Mouse (Mus musculus): ENCODE results near the gene 3110021N24Rik. TPM values are rescaled to one million over a fixed set of nuclear protein-coding genes. Genes with fewer than 3 reads are reported as not detected.

3110021N24Rik gene
- polyA plus RNA-seq, 1 experiment from 2014 or later, result 0.11 TPM

DNA sequence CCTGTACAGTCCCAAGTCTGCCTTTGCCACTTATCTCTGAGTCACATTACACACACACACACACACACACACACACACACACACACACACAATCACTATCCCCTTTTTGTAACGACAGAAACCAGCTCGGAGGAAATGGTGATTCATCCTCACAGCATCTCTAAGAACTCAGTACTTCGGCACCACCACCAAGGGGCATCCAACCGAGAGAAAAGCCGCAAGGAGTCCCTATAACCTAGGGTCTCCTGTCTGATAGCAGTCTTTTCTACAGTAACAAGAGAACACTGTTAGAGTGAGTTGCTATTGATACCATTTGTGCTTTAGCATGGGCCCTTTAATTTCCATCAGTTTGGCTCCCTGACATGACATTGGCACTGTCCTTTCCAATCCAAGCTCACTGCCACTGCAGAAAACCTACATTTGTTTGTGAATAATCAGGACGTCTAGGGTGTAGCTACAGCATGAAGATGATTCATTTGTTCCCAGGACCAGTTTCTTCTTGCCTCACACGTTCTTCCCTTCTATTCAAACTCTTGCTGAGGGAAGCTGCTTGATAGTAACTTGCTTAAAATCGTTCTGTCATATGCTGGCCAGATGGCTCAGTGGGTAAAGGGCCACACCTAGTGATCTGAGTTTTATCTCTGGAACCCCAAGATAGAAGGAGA, 63.1 kb downstream of the 3110021N24Rik start:
- Histone ChIP-seq H3K4me3 (ENCODE audit: low read depth, low read length) (no peak overlapping the region), H3K4me1 (ENCODE audit: control insufficient read depth, low read depth, low read length) (no peaks in the 10 kb centered on the region; the same call in 1 of the 2 replicates), H3K4me2 (ENCODE audit: low read depth, low read length) (no peak overlapping the region), H3K9me3 (replicated peaks; ENCODE audit: control insufficient read depth, low read length) (no peaks in the 10 kb centered on the region), H3K9ac (ENCODE audit: low read depth, low read length) (no peak overlapping the region), H3K36me3 (ENCODE audit: control insufficient read depth, insufficient read depth) (no peaks in the 10 kb centered on the region), H3K27me3 (ENCODE audit: control insufficient read depth, insufficient read depth, low read depth, low read length) (peaks cover 24% of the 10 kb centered on the region), H3K27ac (ENCODE audit: low read length) (no peak overlapping the region)
- WGBS (ENCODE audit: insufficient replicate concordance), result 25% methylated on average over 8 of the region's 8 CpGs
- no peak for ATAC-seq (ENCODE audit: low read depth)

DNA sequence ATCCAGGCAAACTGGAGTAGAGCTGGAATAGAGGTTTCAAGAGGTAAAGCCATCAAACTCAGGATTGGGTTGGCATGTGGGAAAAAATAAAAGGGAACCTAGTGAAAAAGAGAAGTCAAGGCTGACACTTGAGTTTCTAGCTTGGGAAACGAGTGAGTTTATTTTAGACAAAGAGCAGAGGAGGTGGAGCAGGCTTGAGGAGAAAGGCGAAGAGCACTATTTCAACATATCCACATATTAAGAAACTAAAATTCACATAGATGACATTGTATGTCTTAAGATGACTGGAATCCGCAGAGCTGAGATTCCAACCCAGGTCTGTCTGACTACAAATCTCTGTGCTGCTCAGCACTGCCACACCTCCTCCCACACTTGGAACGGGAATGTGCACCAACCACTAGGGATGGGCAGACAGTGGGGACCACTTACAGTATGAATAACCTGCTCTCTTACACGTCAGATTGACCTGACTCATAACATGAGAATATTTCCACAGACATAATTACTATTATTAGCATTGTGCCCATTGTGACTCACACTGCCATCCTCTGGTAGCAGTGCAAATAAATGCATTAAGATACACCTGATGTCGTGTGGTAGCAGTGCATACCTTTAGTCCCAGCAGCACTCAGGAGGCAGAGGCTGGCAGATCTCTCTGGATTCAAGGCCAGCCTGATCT, 69.9 kb downstream of the 3110021N24Rik start:
- no peak overlapping the region for H3K4me3 ChIP-seq (ENCODE audit: low read depth, low read length)
- no peak for ATAC-seq (ENCODE audit: low read depth)
- H3K27me3 ChIP-seq (ENCODE audit: control insufficient read depth, insufficient read depth, low read depth, low read length), result no peaks in the 10 kb centered on the region
- WGBS (ENCODE audit: insufficient replicate concordance), result 39% methylated on average over 6 of the region's 6 CpGs
- no peaks in the 10 kb centered on the region for H3K4me1 ChIP-seq (ENCODE audit: control insufficient read depth, low read depth, low read length)
- H3K4me2 ChIP-seq (ENCODE audit: low read depth, low read length), result no peak overlapping the region
- no peak overlapping the region for H3K9ac ChIP-seq (ENCODE audit: low read depth, low read length)
- H3K27ac ChIP-seq (ENCODE audit: low read length), result no peak overlapping the region
- H3K9me3 ChIP-seq (replicated peaks; ENCODE audit: control insufficient read depth, low read length), result no peaks in the 10 kb centered on the region
- no peaks in the 10 kb centered on the region for H3K36me3 ChIP-seq (ENCODE audit: control insufficient read depth, insufficient read depth)

DNA sequence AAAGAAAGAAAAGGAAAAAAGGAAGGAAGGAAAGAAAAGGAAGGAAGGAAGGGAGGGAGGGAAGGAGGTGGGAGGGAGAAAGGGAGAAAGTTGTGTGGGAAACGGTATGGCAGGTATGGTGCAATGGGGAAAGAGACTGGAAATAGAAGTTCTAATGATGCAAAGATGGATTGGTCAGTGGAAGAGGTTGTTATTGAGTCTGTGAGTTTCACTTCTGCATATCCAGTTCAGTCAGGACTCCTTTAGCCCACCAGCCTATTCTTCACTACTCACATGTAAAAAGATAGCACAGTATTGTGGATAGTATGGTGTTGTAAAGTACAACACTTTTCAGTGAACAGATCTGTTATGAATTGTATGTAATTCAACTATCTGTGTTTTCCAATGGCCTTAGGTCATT, 71.1 kb downstream of the 3110021N24Rik start:
- Histone ChIP-seq H3K9me3 (replicated peaks; ENCODE audit: control insufficient read depth, low read length) (no peaks in the 10 kb centered on the region), H3K4me1 (ENCODE audit: control insufficient read depth, low read depth, low read length) (no peaks in the 10 kb centered on the region), H3K4me3 (ENCODE audit: low read depth, low read length) (no peak overlapping the region), H3K36me3 (ENCODE audit: control insufficient read depth, insufficient read depth) (no peaks in the 10 kb centered on the region), H3K9ac (ENCODE audit: low read depth, low read length) (no peak overlapping the region), H3K27ac (ENCODE audit: low read length) (no peak overlapping the region), H3K27me3 (ENCODE audit: control insufficient read depth, insufficient read depth, low read depth, low read length) (no peaks in the 10 kb centered on the region), H3K4me2 (ENCODE audit: low read depth, low read length) (no peak overlapping the region)
- WGBS (ENCODE audit: insufficient replicate concordance), result 29% methylated on average over 1 of the region's 1 CpGs
- ATAC-seq (ENCODE audit: low read depth), result no peak

DNA sequence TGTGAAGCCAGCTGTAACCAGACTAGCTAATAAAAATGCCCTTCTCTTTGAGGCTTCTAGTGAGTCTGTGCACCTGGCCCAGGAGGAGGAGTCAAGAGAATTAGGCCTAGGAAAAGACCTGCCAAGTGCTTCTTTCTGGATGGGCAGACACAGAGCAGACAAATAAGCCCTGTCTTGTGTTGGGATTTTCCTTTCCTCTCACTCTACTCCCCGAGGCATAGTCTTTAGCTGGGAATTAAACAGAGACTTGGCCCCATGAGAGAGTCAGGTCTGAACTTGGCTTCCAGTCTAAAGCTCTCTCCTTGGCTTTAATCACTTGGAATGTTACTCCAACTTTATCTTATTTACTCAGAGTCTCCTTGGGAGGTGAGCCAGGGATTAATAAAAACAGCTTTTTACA, 74.5 kb downstream of the 3110021N24Rik start:
- WGBS (ENCODE audit: insufficient replicate concordance), result 30% methylated on average over 1 of the region's 1 CpGs
- Histone ChIP-seq H3K4me3 (ENCODE audit: low read depth, low read length) (no peak overlapping the region), H3K9me3 (replicated peaks; ENCODE audit: control insufficient read depth, low read length) (no peaks in the 10 kb centered on the region), H3K36me3 (ENCODE audit: control insufficient read depth, insufficient read depth) (no peaks in the 10 kb centered on the region), H3K9ac (ENCODE audit: low read depth, low read length) (no peak overlapping the region), H3K4me1 (ENCODE audit: control insufficient read depth, low read depth, low read length) (no peaks in the 10 kb centered on the region), H3K4me2 (ENCODE audit: low read depth, low read length) (no peak overlapping the region), H3K27ac (ENCODE audit: low read length) (no peak overlapping the region), H3K27me3 (ENCODE audit: control insufficient read depth, insufficient read depth, low read depth, low read length) (no peaks in the 10 kb centered on the region)
- no peak for ATAC-seq (ENCODE audit: low read depth)

DNA sequence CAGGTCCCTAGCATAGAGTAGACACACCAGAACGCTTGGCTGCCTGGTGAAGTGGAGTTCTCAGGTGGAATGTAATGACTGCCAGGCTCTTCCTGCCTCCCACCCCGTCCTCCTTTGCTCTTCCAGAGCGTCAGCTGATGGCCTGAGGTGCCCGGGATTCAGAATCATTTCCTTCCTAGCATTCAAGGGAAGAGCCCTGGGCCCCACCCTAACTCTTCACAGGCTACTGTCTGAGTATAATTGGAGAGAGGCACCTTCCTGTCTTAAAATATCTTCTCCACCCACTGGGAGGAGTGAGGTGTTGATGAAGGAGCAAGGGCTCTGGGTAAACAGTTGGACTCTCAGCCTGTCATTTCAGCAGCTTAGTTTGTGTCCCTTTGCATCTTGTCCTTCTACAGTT, 77.3 kb downstream of the 3110021N24Rik start:
- H3K9me3 ChIP-seq (replicated peaks; ENCODE audit: control insufficient read depth, low read length), result no peaks in the 10 kb centered on the region
- no peak overlapping the region for H3K27ac ChIP-seq (ENCODE audit: low read length)
- H3K4me3 ChIP-seq (ENCODE audit: low read depth, low read length), result no peak overlapping the region
- H3K4me1 ChIP-seq (ENCODE audit: control insufficient read depth, low read depth, low read length), result no peaks in the 10 kb centered on the region
- 37% methylated on average over 4 of the region's 4 CpGs for WGBS (ENCODE audit: insufficient replicate concordance)
- ATAC-seq (ENCODE audit: low read depth), result no peak
- no peak overlapping the region for H3K9ac ChIP-seq (ENCODE audit: low read depth, low read length)
- H3K4me2 ChIP-seq (ENCODE audit: low read depth, low read length), result no peak overlapping the region
- H3K27me3 ChIP-seq (ENCODE audit: control insufficient read depth, insufficient read depth, low read depth, low read length), result no peaks in the 10 kb centered on the region
- no peaks in the 10 kb centered on the region for H3K36me3 ChIP-seq (ENCODE audit: control insufficient read depth, insufficient read depth)

DNA sequence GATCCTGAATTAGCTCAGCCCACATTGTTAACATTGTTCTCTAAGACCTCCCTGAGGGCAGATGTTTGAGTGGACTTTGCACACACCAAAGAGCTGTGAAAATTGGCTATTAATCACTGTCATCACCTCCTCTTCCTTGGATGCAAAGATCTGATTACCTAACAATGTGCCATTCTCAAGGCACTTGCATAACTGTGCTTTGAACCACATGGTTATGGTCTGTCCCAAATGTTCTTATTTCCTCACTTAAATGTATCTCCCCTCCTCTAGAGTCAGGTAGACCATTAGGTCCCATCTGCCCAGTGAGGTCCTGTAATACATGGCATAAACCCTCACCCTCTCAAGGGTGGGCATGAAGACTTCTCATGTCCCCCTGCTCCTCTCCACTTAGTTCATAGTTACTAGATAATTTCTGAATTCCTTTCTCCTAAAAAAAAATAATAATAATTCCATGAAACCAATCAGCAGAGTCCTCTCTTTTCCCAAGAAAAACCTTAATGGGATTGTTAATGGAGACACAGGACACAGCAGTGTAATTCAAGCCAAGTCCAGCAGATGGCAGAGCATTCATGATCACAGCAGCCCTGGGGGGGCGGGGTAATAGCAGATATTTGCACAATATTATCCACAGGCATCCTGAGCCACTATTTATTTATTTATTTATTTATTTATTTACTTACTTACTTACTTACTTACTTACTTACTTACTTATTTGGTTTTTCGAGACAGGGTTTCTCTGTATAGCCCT, 78.8 kb downstream of the 3110021N24Rik start:
- Histone ChIP-seq H3K4me3 (ENCODE audit: low read depth, low read length) (no peak overlapping the region), H3K27me3 (ENCODE audit: control insufficient read depth, insufficient read depth, low read depth, low read length) (no peaks in the 10 kb centered on the region), H3K9me3 (replicated peaks; ENCODE audit: control insufficient read depth, low read length) (no peaks in the 10 kb centered on the region), H3K4me2 (ENCODE audit: low read depth, low read length) (no peak overlapping the region), H3K27ac (ENCODE audit: low read length) (no peak overlapping the region), H3K9ac (ENCODE audit: low read depth, low read length) (no peak overlapping the region), H3K36me3 (ENCODE audit: control insufficient read depth, insufficient read depth) (no peaks in the 10 kb centered on the region), H3K4me1 (ENCODE audit: control insufficient read depth, low read depth, low read length) (no peaks in the 10 kb centered on the region)
- ATAC-seq (ENCODE audit: low read depth), result no peak
- WGBS (ENCODE audit: insufficient replicate concordance), result 24% methylated on average over 2 of the region's 2 CpGs

DNA sequence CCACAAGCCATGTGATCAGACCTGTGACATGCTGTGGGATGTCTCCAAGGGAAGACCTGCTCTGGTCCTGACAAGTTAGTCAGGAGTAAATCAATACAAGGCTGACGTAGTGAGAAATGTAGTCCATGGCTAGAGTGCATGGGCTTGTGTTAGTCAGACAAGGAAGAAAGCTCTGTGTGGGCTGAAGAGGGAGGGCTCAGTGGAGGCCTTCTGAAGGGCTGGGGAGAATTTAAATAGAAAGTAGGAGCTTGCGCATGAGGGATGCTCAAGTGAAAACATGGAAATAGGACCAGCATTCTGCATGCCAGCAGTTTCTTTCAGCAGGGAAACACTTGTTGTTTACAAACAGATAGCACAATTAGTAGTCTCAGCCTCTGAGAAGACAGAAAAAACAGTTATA, 84.1 kb downstream of the 3110021N24Rik start:
- H3K9ac ChIP-seq (ENCODE audit: low read depth, low read length), result no peak overlapping the region
- H3K27me3 ChIP-seq (ENCODE audit: control insufficient read depth, insufficient read depth, low read depth, low read length), result no peaks in the 10 kb centered on the region
- no peak overlapping the region for H3K4me2 ChIP-seq (ENCODE audit: low read depth, low read length)
- no peak overlapping the region for H3K27ac ChIP-seq (ENCODE audit: low read length)
- no peaks in the 10 kb centered on the region for H3K36me3 ChIP-seq (ENCODE audit: control insufficient read depth, insufficient read depth)
- no peak overlapping the region for H3K4me3 ChIP-seq (ENCODE audit: low read depth, low read length)
- no peaks in the 10 kb centered on the region for H3K9me3 ChIP-seq (replicated peaks; ENCODE audit: control insufficient read depth, low read length)
- WGBS (ENCODE audit: insufficient replicate concordance), result 64% methylated on average over 2 of the region's 2 CpGs
- ATAC-seq (ENCODE audit: low read depth), result no peak
- no peaks in the 10 kb centered on the region for H3K4me1 ChIP-seq (ENCODE audit: control insufficient read depth, low read depth, low read length)

DNA sequence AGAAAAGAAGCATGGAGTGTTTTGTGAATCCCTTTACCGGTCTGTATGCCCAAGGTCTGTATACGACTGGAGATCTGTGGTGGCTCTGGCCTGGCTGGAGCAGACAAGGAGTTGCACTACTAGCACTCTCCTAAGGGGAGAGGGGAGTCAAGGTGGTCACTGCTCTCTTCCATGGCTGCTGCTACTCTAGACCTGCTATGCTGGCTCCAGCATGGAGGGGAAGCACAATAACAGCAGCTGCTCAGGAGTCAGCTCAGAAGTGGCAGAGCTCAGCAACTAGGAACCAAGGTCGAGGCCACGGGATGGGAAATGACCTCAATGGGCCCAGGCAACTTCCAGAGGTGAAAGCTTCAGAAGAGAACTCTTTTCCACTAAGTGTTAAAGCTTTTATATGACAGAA, 91.7 kb downstream of the 3110021N24Rik start:
- Histone ChIP-seq H3K27ac (ENCODE audit: low read length) (no peak overlapping the region), H3K9me3 (replicated peaks; ENCODE audit: control insufficient read depth, low read length) (no peaks in the 10 kb centered on the region), H3K4me2 (ENCODE audit: low read depth, low read length) (no peak overlapping the region), H3K27me3 (ENCODE audit: control insufficient read depth, insufficient read depth, low read depth, low read length) (no peaks in the 10 kb centered on the region), H3K36me3 (ENCODE audit: control insufficient read depth, insufficient read depth) (peaks cover 6% of the 10 kb centered on the region; the same call in 1 of the 2 replicates), H3K4me1 (ENCODE audit: control insufficient read depth, low read depth, low read length) (no peaks in the 10 kb centered on the region), H3K9ac (ENCODE audit: low read depth, low read length) (no peak overlapping the region), H3K4me3 (ENCODE audit: low read depth, low read length) (no peak overlapping the region)
- no peak for ATAC-seq (ENCODE audit: low read depth)
- WGBS (ENCODE audit: insufficient replicate concordance), result 57% methylated on average over 4 of the region's 4 CpGs

DNA sequence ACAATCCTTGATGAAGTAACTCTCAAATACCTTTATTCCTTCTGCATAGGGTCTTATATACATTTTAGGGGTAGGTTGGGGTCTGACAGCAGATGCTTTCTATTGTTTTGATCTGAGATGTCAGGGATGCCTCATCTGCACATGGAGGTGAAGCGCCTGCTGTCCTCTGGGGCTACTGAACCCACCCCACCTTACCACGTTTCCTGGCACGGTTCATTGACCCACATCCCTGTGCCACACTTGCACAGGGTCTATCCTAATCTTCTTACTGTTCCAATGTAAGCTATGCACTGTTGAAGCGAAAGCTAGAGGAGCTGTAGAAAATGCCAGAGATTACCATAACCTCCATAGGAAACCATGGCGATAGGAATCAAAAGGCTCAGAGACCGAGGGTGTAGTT, 92.1 kb downstream of the 3110021N24Rik start:
- H3K4me1 ChIP-seq (ENCODE audit: control insufficient read depth, low read depth, low read length), result no peaks in the 10 kb centered on the region
- no peak overlapping the region for H3K4me3 ChIP-seq (ENCODE audit: low read depth, low read length)
- no peak overlapping the region for H3K27ac ChIP-seq (ENCODE audit: low read length)
- ATAC-seq (ENCODE audit: low read depth), result no peak
- no peaks in the 10 kb centered on the region for H3K9me3 ChIP-seq (replicated peaks; ENCODE audit: control insufficient read depth, low read length)
- H3K36me3 ChIP-seq (ENCODE audit: control insufficient read depth, insufficient read depth), result peaks cover 6% of the 10 kb centered on the region; the same call in 1 of the 2 replicates
- H3K4me2 ChIP-seq (ENCODE audit: low read depth, low read length), result no peak overlapping the region
- WGBS (ENCODE audit: insufficient replicate concordance), result 64% methylated on average over 6 of the region's 6 CpGs
- H3K9ac ChIP-seq (ENCODE audit: low read depth, low read length), result no peak overlapping the region
- H3K27me3 ChIP-seq (ENCODE audit: control insufficient read depth, insufficient read depth, low read depth, low read length), result no peaks in the 10 kb centered on the region
